Mouse (Mus musculus): ENCODE results near the gene Bend3.

DNA sequence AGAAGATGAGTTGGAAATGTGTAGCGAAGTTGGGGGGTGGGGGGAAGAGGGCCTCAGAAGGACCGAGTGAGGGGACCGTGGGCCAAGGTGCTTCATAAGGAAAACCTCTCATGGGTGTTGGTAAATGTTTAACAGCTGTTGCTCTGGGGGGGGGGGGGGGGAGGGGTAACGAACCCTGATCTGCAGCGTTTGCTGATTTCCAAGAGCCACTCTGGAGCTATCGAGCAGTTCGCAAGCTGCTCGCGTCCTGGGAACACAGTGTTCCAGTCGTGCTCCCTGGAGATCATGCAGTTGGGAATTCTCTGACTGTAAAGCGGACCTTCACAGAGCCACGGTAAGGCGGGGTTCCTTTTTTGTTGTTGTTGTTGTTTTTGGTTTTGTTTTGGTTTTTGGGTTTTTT is 39.7 kb downstream of the Bend3 start:
- no peak for TF ChIP-seq GATA1 (IDR thresholded peaks at IDR 0.05; ENCODE audit: low read length)
- TF ChIP-seq TAL1 (IDR thresholded peaks at IDR 0.05; ENCODE audit: low read length): no peak

Measured in erythroblast, embryonic 14.5 days (primary cell).